Mouse (Mus musculus): ENCODE measurements around the gene Lsm12. TPM values are rescaled to one million over a fixed set of nuclear protein-coding genes. Genes with fewer than 3 reads are reported as not detected.

The Lsm12 gene
- polyA plus RNA-seq, 1 experiment: 39.6 TPM

DNA sequence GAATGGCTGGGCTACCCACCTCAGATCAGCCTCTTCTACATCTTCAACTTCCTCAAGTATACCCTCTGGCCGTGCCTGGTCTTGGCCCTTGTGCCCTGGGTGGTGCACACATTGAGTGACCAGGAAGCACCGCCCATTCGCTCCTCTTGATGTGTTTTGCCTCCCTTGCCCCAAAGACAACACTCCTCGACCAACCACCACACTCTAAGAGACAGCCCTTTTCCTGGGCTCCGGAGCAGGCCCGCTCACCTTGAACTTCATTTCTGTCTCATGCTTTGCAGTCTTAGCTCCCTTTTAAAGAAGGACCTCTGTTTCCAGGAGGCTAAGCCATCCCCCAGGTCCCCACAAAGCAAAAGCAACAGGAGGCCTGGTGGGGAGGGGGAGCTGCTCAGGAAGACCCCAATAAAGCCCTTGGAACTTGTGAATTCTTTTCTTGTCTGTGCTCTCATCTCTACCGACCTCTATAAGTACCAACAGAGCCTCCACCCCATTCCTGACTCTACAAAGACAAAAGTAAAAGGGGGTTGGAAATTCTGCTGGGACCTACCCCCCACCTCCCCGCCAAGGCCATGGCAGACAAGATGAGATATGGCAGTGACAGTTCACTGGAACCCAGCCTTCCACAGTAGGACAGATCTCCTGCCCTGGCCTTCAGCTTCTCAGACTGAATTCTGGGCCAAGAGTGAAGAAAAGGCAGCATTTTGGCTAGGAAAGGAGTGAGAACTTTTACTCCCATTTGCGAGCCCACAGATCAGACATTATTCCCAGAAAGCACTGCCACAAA lies 8.8 kb upstream of the Lsm12 start:
- no peak for DNase-seq
- H3K4me1 ChIP-seq (ENCODE audit: control insufficient read depth, insufficient read depth, low read length): no peaks in the 10 kb centered on the region
- TF ChIP-seq POLR2A (IDR thresholded peaks at IDR 0.05; ENCODE audit: low read depth, low read length) (no peak), CTCF (conservative IDR thresholded peaks at IDR 0.05; ENCODE audit: insufficient read depth, insufficient read length, low read depth, low read length) (no peak)
- H3K36me3 ChIP-seq (ENCODE audit: control insufficient read depth, insufficient read depth, low read length): no peaks in the 10 kb centered on the region
- H3K4me3 ChIP-seq (ENCODE audit: insufficient read depth, low read depth, low read length): no peak overlapping the region
- 79% methylated on average over 9 of the region's 9 CpGs for WGBS
- H3K27ac ChIP-seq (ENCODE audit: insufficient read depth, low read depth, low read length): no peak overlapping the region
- no peaks in the 10 kb centered on the region for H3K27me3 ChIP-seq (replicated peaks; ENCODE audit: control insufficient read depth, insufficient read depth, low read length)

GRCm38 (mm10) chr11:102190848-102191247 lies 5.8 kb upstream of the Lsm12 start:
- H3K27ac ChIP-seq (ENCODE audit: insufficient read depth, low read depth, low read length): no peak overlapping the region
- H3K4me3 ChIP-seq (ENCODE audit: insufficient read depth, low read depth, low read length): no peak overlapping the region
- 68% methylated on average over 4 of the region's 4 CpGs for WGBS
- no peaks in the 10 kb centered on the region for H3K27me3 ChIP-seq (replicated peaks; ENCODE audit: control insufficient read depth, insufficient read depth, low read length)
- H3K36me3 ChIP-seq (ENCODE audit: control insufficient read depth, insufficient read depth, low read length): no peaks in the 10 kb centered on the region
- no peak for TF ChIP-seq CTCF (conservative IDR thresholded peaks at IDR 0.05; ENCODE audit: insufficient read depth, insufficient read length, low read depth, low read length)
- no peak for TF ChIP-seq POLR2A (IDR thresholded peaks at IDR 0.05; ENCODE audit: low read depth, low read length)
- H3K4me1 ChIP-seq (ENCODE audit: control insufficient read depth, insufficient read depth, low read length): no peaks in the 10 kb centered on the region
- no peak for DNase-seq

DNA sequence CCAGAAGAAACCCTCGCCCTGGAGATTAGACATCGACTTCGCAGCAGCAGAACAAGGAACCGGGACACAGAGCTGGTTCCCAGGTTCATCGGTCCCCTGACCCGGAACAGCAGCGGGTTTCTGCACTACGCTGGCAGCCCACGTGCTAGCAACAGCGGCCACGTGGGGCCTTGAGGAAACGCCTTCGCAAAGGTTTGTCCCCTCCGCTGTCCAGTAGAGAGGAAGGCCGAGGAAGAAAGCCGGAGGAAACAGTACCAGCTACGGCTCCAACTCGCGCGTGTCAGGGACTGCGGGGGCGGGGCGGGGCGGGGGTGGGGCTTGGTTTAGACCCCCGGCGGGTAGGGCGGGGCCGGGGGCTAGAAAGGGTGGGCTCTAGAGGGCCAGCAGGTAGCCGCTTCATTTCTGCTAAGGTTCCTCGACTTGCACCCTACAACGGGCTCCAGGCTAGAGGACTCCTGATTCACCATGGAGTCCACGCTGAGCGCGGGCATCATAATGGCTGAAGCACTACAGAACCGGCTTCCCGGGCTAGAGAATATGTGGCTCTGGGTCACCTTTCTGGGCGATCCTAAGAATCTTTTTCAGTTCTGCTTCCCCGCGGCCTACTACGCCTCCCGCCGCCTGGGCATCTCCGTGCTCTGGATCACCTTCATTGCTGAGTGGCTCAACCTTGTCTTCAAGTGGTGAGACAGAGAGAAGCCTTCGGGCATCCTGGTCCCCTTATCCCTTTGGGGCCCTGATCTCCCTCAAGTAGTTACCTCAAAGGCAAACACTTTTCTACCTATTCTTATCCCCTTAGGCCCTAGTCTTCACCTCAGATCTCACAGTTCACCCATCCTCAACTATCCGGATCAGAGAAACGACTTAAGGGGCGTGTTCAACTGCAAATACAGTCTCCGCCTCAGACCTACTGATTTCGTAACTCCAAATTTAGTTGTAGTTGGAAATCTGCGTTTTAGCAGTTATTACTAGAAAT lies 4.7 kb upstream of the Lsm12 start, which contains the start of gene G6pc3:
Gene G6pc3 (plus strand): TSS at position 160 of the 976 bp plus-strand sequence.
- Histone ChIP-seq H3K4me3 (ENCODE audit: insufficient read depth, low read depth, low read length) (peak within 1 kb of the TSS; percentile 74), H3K4me1 (ENCODE audit: control insufficient read depth, insufficient read depth, low read length) (no peaks in the 10 kb centered on the region), H3K27ac (ENCODE audit: insufficient read depth, low read depth, low read length) (peak within 1 kb of the TSS; percentile 30), H3K27me3 (replicated peaks; ENCODE audit: control insufficient read depth, insufficient read depth, low read length) (no peaks in the 10 kb centered on the region), H3K36me3 (ENCODE audit: control insufficient read depth, insufficient read depth, low read length) (no peaks in the 10 kb centered on the region)
- TF ChIP-seq POLR2A (IDR thresholded peaks at IDR 0.05; ENCODE audit: low read depth, low read length) (no peak), CTCF (conservative IDR thresholded peaks at IDR 0.05; ENCODE audit: insufficient read depth, insufficient read length, low read depth, low read length) (no peak)
- WGBS: 1% methylated on average over 46 of the region's 50 CpGs
- peak; percentile 97 for DNase-seq

- 65% methylated on average over 6 of the region's 6 CpGs for whole genome bisulfite sequencing
- no peak overlapping the region for H3K4me3 ChIP-seq (ENCODE audit: insufficient read depth, low read depth, low read length)
- TF ChIP-seq CTCF (conservative IDR thresholded peaks at IDR 0.05; ENCODE audit: insufficient read depth, insufficient read length, low read depth, low read length) (no peak), POLR2A (IDR thresholded peaks at IDR 0.05; ENCODE audit: low read depth, low read length) (no peak)
- H3K36me3 ChIP-seq (ENCODE audit: control insufficient read depth, insufficient read depth, low read length): no peaks in the 10 kb centered on the region
- DNase-seq: no peak
- peaks cover 4% of the 10 kb centered on the region; the same call in 1 of the 2 replicates for H3K4me1 ChIP-seq (ENCODE audit: control insufficient read depth, insufficient read depth, low read length)
- H3K27ac ChIP-seq (ENCODE audit: insufficient read depth, low read depth, low read length): no peak overlapping the region
- no peaks in the 10 kb centered on the region for H3K27me3 ChIP-seq (replicated peaks; ENCODE audit: control insufficient read depth, insufficient read depth, low read length)
These were observed 3.9 kb upstream of the Lsm12 start for GRCm38 (mm10) chr11:102188980-102189379.

DNA sequence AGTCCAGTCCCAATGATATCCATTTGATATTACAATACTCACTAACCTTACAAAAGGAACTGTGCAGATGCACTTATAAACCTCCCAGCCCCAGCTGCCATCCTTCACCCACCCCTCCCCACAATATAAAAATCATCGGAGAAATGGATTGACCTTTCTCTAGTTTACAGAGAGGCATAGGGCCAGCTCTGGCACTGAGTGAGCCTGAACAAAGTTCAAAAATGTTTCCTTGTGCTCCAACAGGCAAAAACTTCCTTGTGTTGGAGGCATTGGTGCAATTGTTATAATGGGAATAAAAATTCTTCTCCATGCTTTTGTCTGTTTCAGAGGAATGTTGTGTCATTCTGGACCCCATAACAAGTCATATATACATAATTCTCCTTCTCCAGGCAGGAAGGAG lies 1.1 kb upstream of the Lsm12 start:
- no peaks in the 10 kb centered on the region for H3K27me3 ChIP-seq (replicated peaks; ENCODE audit: control insufficient read depth, insufficient read depth, low read length)
- H3K4me3 ChIP-seq (ENCODE audit: insufficient read depth, low read depth, low read length): no peak overlapping the region
- DNase-seq: peak; percentile 69
- no peaks in the 10 kb centered on the region for H3K36me3 ChIP-seq (ENCODE audit: control insufficient read depth, insufficient read depth, low read length)
- 21% methylated on average over 1 of the region's 1 CpGs for WGBS
- TF ChIP-seq CTCF (conservative IDR thresholded peaks at IDR 0.05; ENCODE audit: insufficient read depth, insufficient read length, low read depth, low read length): no peak
- H3K4me1 ChIP-seq (ENCODE audit: control insufficient read depth, insufficient read depth, low read length): peaks cover 4% of the 10 kb centered on the region; the same call in 1 of the 2 replicates
- H3K27ac ChIP-seq (ENCODE audit: insufficient read depth, low read depth, low read length): no peak overlapping the region

DNA sequence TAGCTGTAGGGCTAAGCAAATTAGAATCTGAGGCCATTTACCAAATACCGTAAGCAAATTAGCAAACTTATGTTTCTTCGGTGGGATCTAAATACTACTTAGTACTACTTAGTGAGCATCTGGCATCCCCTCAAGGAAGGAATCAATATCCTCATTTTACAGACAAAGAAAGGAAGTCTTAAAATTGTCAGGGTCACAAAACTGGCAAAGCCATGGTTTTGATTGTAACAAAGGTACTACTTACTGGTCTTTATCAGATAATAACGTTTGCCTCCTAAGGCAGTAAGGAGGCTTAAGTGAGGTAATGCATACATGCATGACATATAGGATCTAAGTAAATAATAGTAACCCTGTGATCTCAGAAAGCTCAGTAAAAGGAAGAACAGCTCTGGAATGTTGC lies 581 bp upstream of the Lsm12 start:
- TF ChIP-seq POLR2A (IDR thresholded peaks at IDR 0.05; ENCODE audit: low read depth, low read length) (no peak), CTCF (conservative IDR thresholded peaks at IDR 0.05; ENCODE audit: insufficient read depth, insufficient read length, low read depth, low read length) (no peak)
- Histone ChIP-seq H3K27me3 (replicated peaks; ENCODE audit: control insufficient read depth, insufficient read depth, low read length) (no peaks in the 10 kb centered on the region), H3K4me3 (ENCODE audit: insufficient read depth, low read depth, low read length) (no peak overlapping the region), H3K27ac (ENCODE audit: insufficient read depth, low read depth, low read length) (no peak overlapping the region), H3K4me1 (ENCODE audit: control insufficient read depth, insufficient read depth, low read length) (peaks cover 4% of the 10 kb centered on the region; the same call in 1 of the 2 replicates), H3K36me3 (ENCODE audit: control insufficient read depth, insufficient read depth, low read length) (no peaks in the 10 kb centered on the region)
- DNase-seq: no peak
- WGBS: 27% methylated on average over 3 of the region's 3 CpGs

- Histone ChIP-seq H3K4me3 (ENCODE audit: insufficient read depth, low read depth, low read length) (peak overlapping the region; percentile 89), H3K27me3 (replicated peaks; ENCODE audit: control insufficient read depth, insufficient read depth, low read length) (no peaks in the 10 kb centered on the region), H3K27ac (ENCODE audit: insufficient read depth, low read depth, low read length) (peak overlapping the region; percentile 24), H3K36me3 (ENCODE audit: control insufficient read depth, insufficient read depth, low read length) (no peaks in the 10 kb centered on the region), H3K4me1 (ENCODE audit: control insufficient read depth, insufficient read depth, low read length) (peaks cover 6% of the 10 kb centered on the region)
- WGBS: 2% methylated on average over 7 of the region's 7 CpGs
- DNase-seq: no peak
- TF ChIP-seq CTCF (conservative IDR thresholded peaks at IDR 0.05; ENCODE audit: insufficient read depth, insufficient read length, low read depth, low read length) (no peak), POLR2A (IDR thresholded peaks at IDR 0.05; ENCODE audit: low read depth, low read length) (no peak)
These were observed 847 bp downstream of the Lsm12 start for GRCm38 (mm10) chr11:102184253-102184645.
